Mouse (Mus musculus) cerebral cortex, adult 2 months (tissue): ENCODE data around the gene Zfp971.

Experiments
- WGBS: fragments of 180-500 bp; shearing (Covaris S2); methylation state at CpG from one replicate; pipeline ENCODE4 v1.1.7; 2018; 5-methylcytosine and 5-hydroxymethylcytosine counted together

Zfp971 gene

GRCm38 (mm10) chr2:178023011-178023611 lies at the start of gene Zfp971:
TSS of gene Zfp971 (plus strand) at chr2:178023284.
- under 1% methylated on average over 15 of the region's 15 CpGs for WGBS

DNA sequence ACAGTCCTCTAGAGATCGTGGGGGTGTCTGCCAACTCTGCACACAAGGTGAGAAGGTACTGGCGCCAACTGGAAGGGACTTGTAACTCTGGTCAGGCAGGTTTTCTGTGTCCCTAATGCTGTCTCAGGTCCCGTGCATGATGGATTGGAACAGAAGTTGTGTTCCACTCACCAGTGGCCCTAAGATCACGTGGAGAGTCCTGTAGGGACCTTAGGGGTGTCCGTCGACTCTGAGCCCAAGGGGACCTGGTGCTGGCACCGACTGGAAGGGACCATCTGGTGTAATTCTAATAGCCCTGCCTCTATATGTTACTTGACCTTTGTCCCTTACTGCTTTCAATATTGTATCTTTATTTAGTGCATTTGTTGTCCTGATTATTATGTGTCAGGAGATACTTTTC lies 48.3 kb upstream of the Zfp971 start:
- WGBS, result 79% methylated on average over 7 of the region's 7 CpGs

- whole genome bisulfite sequencing, result 92% methylated on average over 3 of the region's 3 CpGs
Observed at GRCm38 (mm10) chr2:178019486-178019885, 3.6 kb upstream of the Zfp971 start.

GRCm38 (mm10) chr2:178020773-178021172 lies 2.3 kb upstream of the Zfp971 start:
- 80% methylated on average over 8 of the region's 8 CpGs for WGBS

DNA sequence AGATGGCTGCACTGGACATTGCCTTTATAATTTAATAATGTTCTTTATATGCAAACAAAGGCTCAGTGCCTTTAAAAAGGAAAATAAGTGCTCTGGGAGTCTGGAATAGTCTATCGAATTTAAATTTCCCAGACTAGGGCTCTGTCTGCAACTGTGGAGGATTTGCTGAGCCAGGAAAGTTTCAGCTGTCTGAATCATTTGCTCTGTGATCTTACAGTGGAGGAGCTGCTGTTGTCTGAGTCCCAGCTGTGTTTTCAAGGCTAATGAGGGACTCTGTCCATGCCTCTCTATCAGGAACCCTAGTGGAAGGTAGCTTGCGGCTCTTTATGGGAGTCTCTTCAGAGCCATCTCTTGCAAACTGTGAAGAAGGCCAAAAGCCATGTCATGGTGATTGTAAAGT lies 777 bp downstream of the Zfp971 start:
- WGBS, result 8% methylated on average over 2 of the region's 2 CpGs

- WGBS, result 95% methylated on average over 3 of the region's 3 CpGs
Observed at GRCm38 (mm10) chr2:178027601-178028000, 4.5 kb downstream of the Zfp971 start.

GRCm38 (mm10) chr2:178058195-178058594 lies 35.1 kb downstream of the Zfp971 start:
- 5% methylated on average over 1 of the region's 1 CpGs for WGBS

GRCm38 (mm10) chr2:178078166-178078717 lies 55.2 kb downstream of the Zfp971 start, which contains the start of gene Zfp931:
TSS of gene Zfp931 (minus strand) at chr2:178078476.
- WGBS, result under 1% methylated on average over 12 of the region's 14 CpGs
